Mouse (Mus musculus) megakaryocyte-erythroid progenitor cell, adult 5-6 weeks (primary cell): ENCODE results near the gene Strn3. TPM values are rescaled to one million over a fixed set of nuclear protein-coding genes. Genes with fewer than 3 reads are reported as not detected.

Experiments
- ATAC-seq: replicated peaks from 2 replicates; pipeline ENCODE4 v1.8.0; 2016; ENCODE audit warnings: mild to moderate bottlenecking, inconsistent platforms; ENCODE audit not compliant: severe bottlenecking, poor library complexity, low FRiP score, low TSS enrichment
- total RNA-seq, 2 experiments: library from RNA; stranded (forward) in 1 of 2; stranded (reverse) in 1 of 2; fragments of 200-1000, 215-1000 nt in 1 of 2; fragments of >200 nt in 1 of 2; fragmentation: Nextera tagmentation in 1 of 2; gene quantifications; 2 replicates each; pipeline ENCODE4 v1.2.3; 2014 to 2017

Gene Strn3
- 40.2 and 46.4 TPM in 2 replicates for total RNA-seq (2014; fragmentation: Nextera tagmentation)
- 60.6 and 67.3 TPM in 2 replicates for total RNA-seq (2017)

GRCm38 (mm10) chr12:51691845-51692632, at the start of gene Strn3:
Strn3 (minus strand) TSS chr12:51691897.
- peak; percentile 92 for ATAC-seq

DNA sequence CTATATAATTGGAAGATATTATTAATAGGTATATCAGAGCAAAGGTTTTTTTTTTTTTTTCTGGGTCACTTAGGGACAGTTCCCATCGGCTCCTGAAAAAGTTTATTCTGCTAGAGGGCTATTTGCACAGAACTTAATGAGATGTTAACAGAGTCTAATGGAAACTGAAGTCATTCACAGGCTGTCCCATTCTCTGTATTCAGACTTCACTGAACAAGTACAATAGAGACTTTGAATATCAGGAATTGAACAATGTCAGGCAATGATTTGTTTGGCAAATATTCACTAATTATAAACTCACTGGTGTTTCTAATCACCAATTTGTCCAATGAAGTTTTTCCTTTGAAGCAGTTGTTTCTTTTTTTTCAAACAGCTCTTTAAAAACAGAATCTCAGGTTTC, 45.1 kb upstream of the Strn3 start:
- no peak for ATAC-seq

- no peak for ATAC-seq
These were observed 44.7 kb upstream of the Strn3 start for GRCm38 (mm10) chr12:51736381-51736780.

GRCm38 (mm10) chr12:51735840-51736271, 44.2 kb upstream of the Strn3 start:
- ATAC-seq = peak; percentile 58

DNA sequence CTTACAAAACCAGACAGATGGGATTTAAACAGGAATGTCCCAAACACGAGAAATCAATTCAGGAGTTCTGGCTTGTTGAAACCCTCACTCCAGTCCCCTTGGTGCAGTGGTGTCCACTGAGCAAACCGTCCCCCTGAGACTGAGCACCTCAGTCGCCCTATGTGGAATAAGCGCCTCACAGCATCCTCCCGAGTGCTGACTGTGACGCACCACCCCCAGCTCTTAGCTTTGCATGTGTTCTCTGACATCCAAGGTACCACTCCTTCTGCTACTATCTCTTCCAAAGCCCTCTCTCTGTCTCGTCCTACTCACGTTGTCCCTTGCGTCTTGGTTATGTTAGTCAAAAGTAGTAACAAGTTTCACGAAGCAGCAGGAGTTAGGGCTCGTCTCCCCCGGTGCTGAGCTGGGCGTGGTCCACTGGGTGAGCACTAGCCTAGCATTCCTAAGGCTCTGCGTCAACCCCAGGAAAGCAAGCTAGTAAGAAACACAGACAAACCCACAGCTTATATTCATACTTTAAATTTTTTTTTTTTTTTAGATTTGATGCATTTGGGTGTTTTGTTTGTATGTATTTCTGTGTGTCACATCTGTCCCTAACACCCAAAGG, 43.0 kb upstream of the Strn3 start:
- ATAC-seq = no peak

- no peak for ATAC-seq
These were observed 38.1 kb upstream of the Strn3 start for GRCm38 (mm10) chr12:51729827-51730226.

GRCm38 (mm10) chr12:51729058-51729457, 37.4 kb upstream of the Strn3 start:
- ATAC-seq = no peak

DNA sequence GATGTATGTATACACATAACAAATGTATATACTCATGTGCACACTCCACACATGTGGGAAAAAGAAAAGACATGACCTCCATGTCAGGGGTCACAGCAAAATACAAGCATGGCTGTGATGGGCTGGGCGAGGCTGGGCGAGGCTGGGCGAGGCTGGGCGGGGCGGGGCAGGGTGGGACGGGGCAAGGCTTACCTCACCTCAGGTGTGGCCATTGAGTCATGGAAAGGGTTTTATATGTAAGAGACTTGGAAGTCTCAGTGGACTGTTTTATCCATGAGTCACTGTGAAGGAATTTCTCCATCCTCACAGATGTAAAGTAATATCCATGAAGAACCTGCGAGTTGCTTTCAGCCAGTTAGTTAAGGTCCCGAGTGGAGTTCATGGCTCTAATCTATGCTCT, 30.1 kb upstream of the Strn3 start:
- no peak for ATAC-seq

DNA sequence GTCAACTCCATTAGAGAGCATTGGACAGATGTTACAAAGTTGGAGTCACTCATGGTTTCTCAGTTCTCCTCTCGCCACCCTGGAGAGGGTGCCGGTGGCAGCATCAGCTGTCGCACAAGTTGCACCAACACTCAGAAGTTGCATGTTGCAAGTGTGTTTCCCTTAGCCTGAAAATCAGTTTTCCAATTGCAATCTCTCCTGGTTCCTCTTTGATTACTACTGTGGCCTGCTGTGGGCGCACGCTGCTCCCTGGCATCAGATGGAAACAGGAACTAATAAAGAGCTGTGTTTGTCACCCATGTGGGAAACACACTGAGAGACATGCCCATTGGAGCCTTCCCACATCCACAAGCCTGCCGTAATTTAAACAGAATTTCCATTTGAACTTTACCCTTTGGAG, 26.9 kb upstream of the Strn3 start:
- ATAC-seq = no peak

- ATAC-seq = no peak
These were observed 21.0 kb upstream of the Strn3 start for GRCm38 (mm10) chr12:51712685-51713084.

DNA sequence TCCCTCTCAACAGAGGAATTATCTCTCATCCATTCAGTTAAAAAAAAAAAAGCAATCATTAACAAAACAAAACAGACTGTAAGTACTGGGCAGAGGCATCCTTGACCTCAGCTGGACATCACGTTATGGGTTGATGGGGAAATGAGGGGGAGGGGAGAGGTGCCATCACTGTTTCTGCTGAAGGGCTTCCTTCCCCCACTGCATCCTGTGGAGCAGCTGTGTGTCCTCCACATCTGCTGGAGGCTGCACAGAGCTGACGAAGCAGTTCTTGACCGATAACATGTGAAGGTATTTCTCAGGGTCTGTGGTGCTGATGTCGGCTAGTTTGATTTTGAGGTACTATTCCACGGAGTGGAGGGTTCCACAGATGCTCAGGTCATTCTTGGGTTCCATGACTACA, 18.5 kb upstream of the Strn3 start:
- no peak for ATAC-seq

- ATAC-seq = no peak
These were observed 18.0 kb upstream of the Strn3 start for GRCm38 (mm10) chr12:51709741-51710140.

- 0 out of 2 replicates have a peak, but pooled peaks have one; percentile 23 for ATAC-seq
These were observed 17.4 kb upstream of the Strn3 start for GRCm38 (mm10) chr12:51708941-51709686.

DNA sequence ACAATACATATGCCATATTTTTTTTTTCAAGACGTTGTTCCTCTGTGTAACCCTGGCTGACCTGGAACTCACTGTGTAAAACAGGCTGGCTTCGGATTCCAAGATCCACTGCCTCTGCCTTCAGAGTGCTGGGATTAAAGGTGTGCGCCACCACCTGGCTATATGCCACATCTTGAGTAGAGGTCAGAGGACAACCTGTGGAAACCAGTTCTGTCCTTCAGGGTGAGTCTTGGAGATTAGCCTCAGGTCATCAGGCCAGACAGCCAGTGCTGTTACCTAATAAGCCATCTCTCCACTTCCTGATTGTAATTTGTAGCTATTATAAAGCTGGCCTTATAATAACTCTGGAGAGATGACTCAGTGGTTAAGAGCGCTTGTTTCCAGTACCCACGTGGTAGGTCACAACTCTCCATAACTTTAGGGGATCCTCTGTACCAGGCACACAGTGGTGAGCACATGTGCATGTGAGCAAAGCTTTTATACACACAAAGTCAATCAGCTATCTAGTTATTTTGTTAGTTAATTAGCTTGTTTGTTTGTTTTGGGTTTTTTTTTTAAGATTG, 15.1 kb upstream of the Strn3 start:
- no peak for ATAC-seq

DNA sequence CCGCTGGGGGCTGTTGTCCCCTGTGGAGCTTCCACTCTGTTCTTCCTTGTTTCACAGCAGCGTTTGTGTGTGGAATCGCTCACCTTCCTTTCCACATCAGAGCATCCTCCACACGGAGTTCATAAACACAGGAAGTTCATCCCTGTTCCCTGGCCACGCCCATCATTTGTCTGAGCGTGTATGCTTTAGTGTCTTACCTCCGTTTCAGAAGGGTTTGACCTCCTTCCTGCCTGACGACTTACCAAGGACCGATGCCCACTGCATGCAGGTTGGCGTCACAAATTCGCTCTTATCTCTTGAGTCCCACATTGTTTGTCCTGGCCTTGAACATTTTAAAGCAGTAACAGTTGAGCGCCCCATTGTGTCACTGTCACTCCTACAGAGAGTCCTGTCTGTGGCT, 14.1 kb upstream of the Strn3 start:
- ATAC-seq = peak; percentile 61

- ATAC-seq = no peak
These were observed 12.9 kb upstream of the Strn3 start for GRCm38 (mm10) chr12:51704572-51704971.

GRCm38 (mm10) chr12:51703859-51704258, 12.2 kb upstream of the Strn3 start:
- no peak for ATAC-seq

DNA sequence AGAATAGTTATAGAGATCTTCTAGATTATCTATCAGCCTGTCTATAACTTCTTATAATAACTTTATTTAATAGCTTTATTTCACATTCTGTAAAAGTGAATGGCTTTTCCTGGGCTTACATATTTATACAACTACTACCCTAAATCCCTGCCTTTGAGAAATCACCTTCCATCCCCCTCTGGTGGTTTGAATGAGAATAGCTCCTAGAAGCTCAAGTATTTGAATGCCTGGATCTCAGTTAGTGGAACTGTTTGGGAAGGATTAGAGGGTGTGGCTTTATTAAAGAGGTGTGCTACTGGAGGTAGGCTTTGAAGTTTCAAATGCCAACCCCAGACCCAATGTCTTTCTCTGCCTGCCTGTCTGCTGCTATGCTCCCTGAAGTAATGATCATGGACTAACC, 10.0 kb upstream of the Strn3 start:
- ATAC-seq = no peak

GRCm38 (mm10) chr12:51699623-51700393, 8.1 kb upstream of the Strn3 start:
- ATAC-seq = peak; percentile 100
